Mouse (Mus musculus): Measurements from ENCODE around the gene Mpp2. TPM values are rescaled to one million over a fixed set of nuclear protein-coding genes. Genes with fewer than 3 reads are reported as not detected.
A peak's percentile ranks its signal among the peaks of the same experiment; 100 is the strongest.

Mpp2 gene
- polyA plus RNA-seq, 1 experiment from 2014 or later = 34.6 TPM

GRCm38 (mm10) chr11:102044691-102045212, 43.6 kb downstream of the Mpp2 start:
- Histone ChIP-seq H3K4me1 (replicated peaks) (peaks cover 7% of the 10 kb centered on the region), H3K9ac (no peak overlapping the region), H3K4me3 (no peak overlapping the region), H3K27me3 (no peaks in the 10 kb centered on the region), H3K9me3 (no peaks in the 10 kb centered on the region), H3K27ac (replicated peaks) (no peak overlapping the region), H3K4me2 (no peak overlapping the region), H3K36me3 (no peaks in the 10 kb centered on the region)
- WGBS = 91% methylated on average over 7 of the region's 7 CpGs
- no peak for ATAC-seq (ENCODE audit: low FRiP score, low read depth)

- Histone ChIP-seq H3K4me2 (no peak overlapping the region), H3K36me3 (no peaks in the 10 kb centered on the region), H3K27me3 (no peaks in the 10 kb centered on the region), H3K4me3 (no peak overlapping the region), H3K27ac (replicated peaks) (no peak overlapping the region), H3K9ac (no peak overlapping the region), H3K4me1 (replicated peaks) (peaks cover 9% of the 10 kb centered on the region), H3K9me3 (no peaks in the 10 kb centered on the region)
- WGBS = 82% methylated on average over 6 of the region's 6 CpGs
- no peak for ATAC-seq (ENCODE audit: low FRiP score, low read depth)
Measured at GRCm38 (mm10) chr11:102043381-102043780, 44.9 kb downstream of the Mpp2 start.

- Histone ChIP-seq H3K4me1 (replicated peaks) (peaks cover 9% of the 10 kb centered on the region), H3K9me3 (no peaks in the 10 kb centered on the region), H3K36me3 (no peaks in the 10 kb centered on the region), H3K4me3 (no peak overlapping the region), H3K9ac (no peak overlapping the region), H3K4me2 (no peak overlapping the region), H3K27ac (replicated peaks) (no peak overlapping the region), H3K27me3 (no peaks in the 10 kb centered on the region)
- ATAC-seq (ENCODE audit: low FRiP score, low read depth) = no peak
- WGBS = 91% methylated on average over 13 of the region's 14 CpGs
Measured at GRCm38 (mm10) chr11:102042971-102043370, 45.3 kb downstream of the Mpp2 start.

- 54% methylated on average over 5 of the region's 5 CpGs for WGBS
- H3K9me3 ChIP-seq = no peaks in the 10 kb centered on the region
- no peak within 1 kb of the TSS for H3K4me2 ChIP-seq
- H3K4me1 ChIP-seq (replicated peaks) = peaks cover 9% of the 10 kb centered on the region
- no peaks in the 10 kb centered on the region for H3K36me3 ChIP-seq
- H3K9ac ChIP-seq = no peak within 1 kb of the TSS
- H3K27ac ChIP-seq (replicated peaks) = no peak within 1 kb of the TSS
- H3K4me3 ChIP-seq = no peak within 1 kb of the TSS
- no peaks in the 10 kb centered on the region for H3K27me3 ChIP-seq
- no peak for ATAC-seq (ENCODE audit: low FRiP score, low read depth)
Measured at GRCm38 (mm10) chr11:102041350-102041949, 46.9 kb downstream of the Mpp2 start, which contains the start of gene Cd300lg. Gene Cd300lg (plus strand): TSS chr11:102041509.

GRCm38 (mm10) chr11:102040646-102041045, 47.7 kb downstream of the Mpp2 start:
- WGBS = 73% methylated on average over 4 of the region's 4 CpGs
- no peak for ATAC-seq (ENCODE audit: low FRiP score, low read depth)

GRCm38 (mm10) chr11:102040138-102040524, 48.2 kb downstream of the Mpp2 start:
- no peak overlapping the region for H3K4me3 ChIP-seq
- ATAC-seq (ENCODE audit: low FRiP score, low read depth) = peak; percentile 81
- no peaks in the 10 kb centered on the region for H3K9me3 ChIP-seq
- no peak overlapping the region for H3K27ac ChIP-seq (replicated peaks)
- H3K36me3 ChIP-seq = no peaks in the 10 kb centered on the region
- no peak overlapping the region for H3K9ac ChIP-seq
- H3K4me1 ChIP-seq (replicated peaks) = peaks cover 9% of the 10 kb centered on the region
- no peaks in the 10 kb centered on the region for H3K27me3 ChIP-seq
- 0% methylated on average over 9 of the region's 9 CpGs for WGBS
- peak overlapping the region; percentile 11 for H3K4me2 ChIP-seq

More at GRCm38 (mm10) chr11:102040646-102041045, 47.7 kb downstream of the Mpp2 start:
- no peaks in the 10 kb centered on the region for H3K27me3 ChIP-seq
- no peak overlapping the region for H3K9ac ChIP-seq
- H3K4me1 ChIP-seq (replicated peaks) = peaks cover 9% of the 10 kb centered on the region
- no peak overlapping the region for H3K4me3 ChIP-seq
- no peak overlapping the region for H3K4me2 ChIP-seq
- H3K27ac ChIP-seq (replicated peaks) = no peak overlapping the region
- H3K9me3 ChIP-seq = no peaks in the 10 kb centered on the region
- no peaks in the 10 kb centered on the region for H3K36me3 ChIP-seq

GRCm38 (mm10) chr11:102039487-102040137, 48.7 kb downstream of the Mpp2 start:
- Histone ChIP-seq H3K9ac (no peak overlapping the region), H3K4me1 (replicated peaks) (peaks cover 9% of the 10 kb centered on the region), H3K36me3 (no peaks in the 10 kb centered on the region), H3K4me3 (no peak overlapping the region), H3K4me2 (peak overlapping the region; percentile 11; the same call in 1 of the 2 replicates), H3K9me3 (no peaks in the 10 kb centered on the region), H3K27ac (replicated peaks) (no peak overlapping the region), H3K27me3 (no peaks in the 10 kb centered on the region)
- WGBS = 39% methylated on average over 13 of the region's 13 CpGs
- ATAC-seq (ENCODE audit: low FRiP score, low read depth) = peak; percentile 10

- Histone ChIP-seq H3K27me3 (no peaks in the 10 kb centered on the region), H3K4me2 (no peak overlapping the region), H3K9me3 (no peaks in the 10 kb centered on the region), H3K36me3 (no peaks in the 10 kb centered on the region), H3K9ac (no peak overlapping the region), H3K4me3 (no peak overlapping the region), H3K4me1 (replicated peaks) (peaks cover 9% of the 10 kb centered on the region), H3K27ac (replicated peaks) (no peak overlapping the region)
- 66% methylated on average over 6 of the region's 6 CpGs for WGBS
- ATAC-seq (ENCODE audit: low FRiP score, low read depth) = no peak
Measured at GRCm38 (mm10) chr11:102037789-102038188, 50.5 kb downstream of the Mpp2 start.

- H3K27ac ChIP-seq (replicated peaks) = no peak overlapping the region
- no peak for ATAC-seq (ENCODE audit: low FRiP score, low read depth)
- no peaks in the 10 kb centered on the region for H3K9me3 ChIP-seq
- H3K27me3 ChIP-seq = no peaks in the 10 kb centered on the region
- no peaks in the 10 kb centered on the region for H3K36me3 ChIP-seq
- no peak overlapping the region for H3K4me2 ChIP-seq
- H3K9ac ChIP-seq = no peak overlapping the region
- 87% methylated on average over 7 of the region's 7 CpGs for WGBS
- peaks cover 9% of the 10 kb centered on the region for H3K4me1 ChIP-seq (replicated peaks)
- H3K4me3 ChIP-seq = no peak overlapping the region
Measured at GRCm38 (mm10) chr11:102036336-102036735, 52.0 kb downstream of the Mpp2 start.

- H3K4me1 ChIP-seq (replicated peaks) = peaks cover 9% of the 10 kb centered on the region
- H3K36me3 ChIP-seq = no peaks in the 10 kb centered on the region
- H3K27ac ChIP-seq (replicated peaks) = no peak overlapping the region
- 68% methylated on average over 5 of the region's 5 CpGs for WGBS
- no peak for ATAC-seq (ENCODE audit: low FRiP score, low read depth)
- H3K27me3 ChIP-seq = no peaks in the 10 kb centered on the region
- no peak overlapping the region for H3K9ac ChIP-seq
- H3K4me3 ChIP-seq = no peak overlapping the region
- no peaks in the 10 kb centered on the region for H3K9me3 ChIP-seq
- H3K4me2 ChIP-seq = no peak overlapping the region
Measured at GRCm38 (mm10) chr11:102035456-102035960, 52.8 kb downstream of the Mpp2 start.

- WGBS = 39% methylated on average over 8 of the region's 8 CpGs
- Histone ChIP-seq H3K4me1 (replicated peaks) (peaks cover 4% of the 10 kb centered on the region), H3K36me3 (no peaks in the 10 kb centered on the region), H3K27me3 (no peaks in the 10 kb centered on the region), H3K4me3 (no peak overlapping the region), H3K9ac (no peak overlapping the region), H3K27ac (replicated peaks) (no peak overlapping the region), H3K9me3 (no peaks in the 10 kb centered on the region), H3K4me2 (no peak overlapping the region)
- ATAC-seq (ENCODE audit: low FRiP score, low read depth) = no peak
Measured at GRCm38 (mm10) chr11:102034887-102035286, 53.4 kb downstream of the Mpp2 start.

GRCm38 (mm10) chr11:102033055-102033591, 55.2 kb downstream of the Mpp2 start:
- Histone ChIP-seq H3K9ac (no peak overlapping the region), H3K27me3 (no peaks in the 10 kb centered on the region), H3K4me1 (replicated peaks) (peaks cover 3% of the 10 kb centered on the region), H3K27ac (replicated peaks) (no peak overlapping the region), H3K36me3 (no peaks in the 10 kb centered on the region), H3K4me3 (no peak overlapping the region), H3K9me3 (no peaks in the 10 kb centered on the region), H3K4me2 (no peak overlapping the region)
- ATAC-seq (ENCODE audit: low FRiP score, low read depth) = no peak
- 92% methylated on average over 12 of the region's 12 CpGs for WGBS
